Mouse (Mus musculus) right cerebral cortex, adult 2 months (tissue): ENCODE data around the gene Ms4a1.
A peak's percentile ranks its signal among the peaks of the same experiment; 100 is the strongest.
"Not testable (repeated sequence)": the region's sequence is repeated elsewhere in the genome, so short reads cannot be mapped to it uniquely, and the experiment has no call there.

Experiments used
- DNase-seq, 2 experiments: peaks; one replicate each; pipeline ENCODE4 v3.0.0; 2021 to 2022; ENCODE audit warnings: low spot score in 2 of 2

Gene Ms4a1

GRCm38 (mm10) chr19:11266052-11266845, at the start of gene Ms4a1:
TSS of gene Ms4a1 (minus strand) at chr19:11266241.
- DNase-seq = no peak

- DNase-seq = no peak
Observed at GRCm38 (mm10) chr19:11314354-11314753, 48.3 kb upstream of the Ms4a1 start, which contains the start of gene Ms4a14. TSS of gene Ms4a14 (minus strand) at chr19:11314454.

- no peak for DNase-seq
Observed at GRCm38 (mm10) chr19:11308888-11309287, 42.8 kb upstream of the Ms4a1 start.

- DNase-seq = not testable (repeated sequence)
Observed at GRCm38 (mm10) chr19:11299529-11299928, 33.5 kb upstream of the Ms4a1 start.

- no peak for DNase-seq
Observed at GRCm38 (mm10) chr19:11298939-11299338, 32.9 kb upstream of the Ms4a1 start.

GRCm38 (mm10) chr19:11293616-11294015, 27.6 kb upstream of the Ms4a1 start:
- not testable (repeated sequence) for DNase-seq

- peak in 1 of 2 experiments; percentile 6 for DNase-seq
Observed at GRCm38 (mm10) chr19:11292990-11293389, 26.9 kb upstream of the Ms4a1 start.

- no peak for DNase-seq
Observed at GRCm38 (mm10) chr19:11283773-11284172, 17.7 kb upstream of the Ms4a1 start, which contains the start of gene Ms4a5. TSS of gene Ms4a5 (minus strand) at chr19:11283873.

GRCm38 (mm10) chr19:11280223-11280622, 14.2 kb upstream of the Ms4a1 start:
- DNase-seq = no peak

GRCm38 (mm10) chr19:11276431-11276830, 10.4 kb upstream of the Ms4a1 start:
- DNase-seq = no peak

- DNase-seq = no peak
Observed at GRCm38 (mm10) chr19:11266956-11267355, 915 bp upstream of the Ms4a1 start.

GRCm38 (mm10) chr19:11264602-11265185, 1.3 kb downstream of the Ms4a1 start:
- no peak for DNase-seq

GRCm38 (mm10) chr19:11263549-11263948, 2.5 kb downstream of the Ms4a1 start:
- DNase-seq = no peak

GRCm38 (mm10) chr19:11262932-11263331, 3.1 kb downstream of the Ms4a1 start:
- not testable (repeated sequence) for DNase-seq

GRCm38 (mm10) chr19:11261522-11261921, 4.5 kb downstream of the Ms4a1 start:
- no peak for DNase-seq

- DNase-seq = no peak
Observed at GRCm38 (mm10) chr19:11244230-11244629, 21.8 kb downstream of the Ms4a1 start.

GRCm38 (mm10) chr19:11242560-11242959, 23.5 kb downstream of the Ms4a1 start:
- DNase-seq = no peak

- no peak for DNase-seq
Observed at GRCm38 (mm10) chr19:11235820-11236219, 30.2 kb downstream of the Ms4a1 start.

- no peak for DNase-seq
Observed at GRCm38 (mm10) chr19:11234921-11235735, 30.9 kb downstream of the Ms4a1 start.

- no peak for DNase-seq
Observed at GRCm38 (mm10) chr19:11234244-11234643, 31.8 kb downstream of the Ms4a1 start.

GRCm38 (mm10) chr19:11232348-11232747, 33.7 kb downstream of the Ms4a1 start, which contains the start of gene Ms4a12:
TSS of gene Ms4a12 (minus strand) at chr19:11232448.
- DNase-seq = no peak
